Mouse (Mus musculus) cerebellum, postnatal 25 days (tissue): Measurements from ENCODE around the gene Ppp1r11.
A peak's percentile ranks its signal among the peaks of the same experiment; 100 is the strongest.

ENCODE experiments used
- DNase-seq, 2 experiments: peaks; one replicate each; pipeline ENCODE4 v3.0.0; 2021; ENCODE audit warnings: mixed read lengths in 2 of 2

The Ppp1r11 gene

GRCm38 (mm10) chr17:36914108-36914507 is 37.4 kb downstream of the Ppp1r11 start:
- DNase-seq: peak; percentile 72 to 90

- DNase-seq: no peak
These were observed 39.5 kb downstream of the Ppp1r11 start for GRCm38 (mm10) chr17:36912031-36912430.

- DNase-seq: no peak
These were observed 41.7 kb downstream of the Ppp1r11 start for GRCm38 (mm10) chr17:36909802-36910201.

- DNase-seq: no peak
These were observed 43.3 kb downstream of the Ppp1r11 start for GRCm38 (mm10) chr17:36908235-36908634.

GRCm38 (mm10) chr17:36903651-36904050 is 47.9 kb downstream of the Ppp1r11 start:
- DNase-seq: no peak

GRCm38 (mm10) chr17:36900691-36901090 is 50.9 kb downstream of the Ppp1r11 start:
- DNase-seq: no peak

- no peak for DNase-seq
These were observed 51.5 kb downstream of the Ppp1r11 start for GRCm38 (mm10) chr17:36900001-36900400.

GRCm38 (mm10) chr17:36899376-36899775 is 52.2 kb downstream of the Ppp1r11 start:
- no peak for DNase-seq
